Mouse (Mus musculus) ES-E14 (cell line): ENCODE results near the gene Rtn3. TPM values are rescaled to one million over a fixed set of nuclear protein-coding genes. Genes with fewer than 3 reads are reported as not detected.

ENCODE experiments used
- DNase-seq: peaks from one replicate; pipeline ENCODE4 v3.0.0-alpha.2; 2013; ENCODE audit warnings: low read depth, low spot score
- H3K27ac ChIP-seq: 2 replicates; pipeline ENCODE4 v1.5.1; 2012; ENCODE audit warnings: low read depth, mild to moderate bottlenecking, low read length, moderate library complexity, mixed read lengths; ENCODE audit not compliant: poor library complexity, insufficient read depth, severe bottlenecking
- H3K36me3 ChIP-seq: 2 replicates; pipeline ENCODE4 v1.6.1; 2012; ENCODE audit warnings: mild to moderate bottlenecking, low read length, moderate library complexity, mixed read lengths; ENCODE audit not compliant: control insufficient read depth, poor library complexity, insufficient read depth, severe bottlenecking
- H3K4me1 ChIP-seq, 2 experiments: fragments of 150-350 bp in 1 of 2; sonication (generic) in 1 of 2; 2 replicates each; pipeline ENCODE4 v1.6.1; 2012; ENCODE audit warnings: low read length in 2 of 2, mild to moderate bottlenecking in 1 of 2, mixed read lengths in 1 of 2; ENCODE audit not compliant: control insufficient read depth in 2 of 2, insufficient read depth in 2 of 2, poor library complexity in 1 of 2
- H3K4me3 ChIP-seq, 2 experiments: fragments of 150-350 bp in 1 of 2; sonication (generic) in 1 of 2; 2 replicates each; pipeline ENCODE4 v1.5.1; 2012; ENCODE audit warnings: low read length in 2 of 2, low read depth in 1 of 2, mild to moderate bottlenecking in 1 of 2, mixed read lengths in 1 of 2; ENCODE audit not compliant: insufficient read depth in 1 of 2, poor library complexity in 1 of 2, severe bottlenecking in 1 of 2
- H3K9ac ChIP-seq: 2 replicates; pipeline ENCODE4 v1.6.1; 2012; ENCODE audit warnings: low read depth, mild to moderate bottlenecking, low read length, mixed read lengths; ENCODE audit not compliant: poor library complexity, insufficient read depth, severe bottlenecking
- H3K9me3 ChIP-seq: fragments of 150-350 bp; sonication (generic); 2 replicates; pipeline ENCODE4 v1.6.1; 2012; ENCODE audit warnings: low read depth, mild to moderate bottlenecking, low read length; ENCODE audit not compliant: control insufficient read depth, insufficient read depth
- CHD2 ChIP-seq: IDR thresholded peaks from 2 replicates; pipeline ENCODE4 v1.6.1; 2014; ENCODE audit warnings: mild to moderate bottlenecking, low read depth, low read length, inconsistent platforms
- HCFC1 ChIP-seq: IDR thresholded peaks from 2 replicates; pipeline ENCODE4 v1.6.1; 2012; ENCODE audit warnings: low read length, inconsistent platforms, borderline replicate concordance; ENCODE audit not compliant: insufficient read depth
- MAFK ChIP-seq: IDR thresholded peaks from 2 replicates; pipeline ENCODE4 v1.6.1; 2014; ENCODE audit warnings: mild to moderate bottlenecking, low read depth, low read length, inconsistent platforms; ENCODE audit not compliant: insufficient read depth
- ZC3H11A ChIP-seq: IDR thresholded peaks from 2 replicates; pipeline ENCODE4 v1.6.1; 2012; ENCODE audit warnings: low read depth, mild to moderate bottlenecking, inconsistent platforms, low read length, borderline replicate concordance
- ZNF384 ChIP-seq: IDR thresholded peaks from 2 replicates; pipeline ENCODE4 v1.6.1; 2012; ENCODE audit warnings: low read depth, low read length, inconsistent platforms
- in situ Hi-C, 2 experiments: fragments of 600-800 bp; cut with MboI; formaldehyde crosslinking; loops; one replicate each; pipeline ENCODE4 v1.15.1; 2025; ENCODE audit warnings: low sequenced_read_pairs in 2 of 2, inconsistent platforms in 1 of 2; ENCODE audit not compliant: unreplicated experiment in 2 of 2
- total RNA-seq: library from RNA; depleted of rRNA; stranded (reverse); fragments of 300-350 nt; gene quantifications from 2 replicates; pipeline ENCODE4 v1.2.3, GENCODE M21; 2012; rRNA removed

Rtn3 gene
- total RNA-seq, 1 experiment: 70.5 TPM

DNA sequence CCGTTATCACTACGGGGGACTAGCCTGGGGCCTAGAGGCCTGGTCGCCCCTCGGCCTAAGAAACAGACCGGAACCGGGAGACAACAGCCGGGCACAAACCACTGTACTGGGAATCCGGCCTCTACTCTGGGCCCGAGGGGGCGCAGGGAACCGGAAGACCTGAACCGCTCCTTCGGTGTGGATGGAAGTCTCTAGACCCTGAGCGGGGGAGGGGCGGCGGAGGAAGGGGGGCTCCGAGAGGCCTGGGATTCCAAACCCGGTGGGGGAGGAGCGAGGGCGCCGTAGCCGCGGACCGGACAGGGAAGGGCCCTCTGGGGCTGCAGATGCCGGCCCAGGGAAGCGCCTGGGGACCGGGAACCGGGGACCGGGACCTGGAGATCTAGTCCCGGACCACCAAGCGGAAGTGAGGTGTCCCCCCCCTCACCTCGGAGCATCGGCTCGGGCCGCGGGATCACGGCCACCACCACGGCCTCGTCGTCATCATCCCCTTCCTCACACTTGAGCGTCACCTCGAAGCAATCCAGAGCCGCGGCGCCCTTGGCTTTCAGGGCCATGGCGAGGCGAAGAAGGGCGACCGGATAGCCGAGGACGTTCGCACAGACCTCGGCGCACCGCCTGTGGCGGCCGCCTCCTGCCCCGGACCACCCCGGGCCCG lies 100.7 kb downstream of the Rtn3 start:
- Histone ChIP-seq H3K4me3 (peak overlapping the region; percentile 79 to 84), H3K9me3 (no peaks in the 10 kb centered on the region), H3K4me1 (peaks cover 3 to 14% of the 10 kb centered on the region in 2 experiments; a peak in 2 of 4 replicates), H3K36me3 (peaks cover 2% of the 10 kb centered on the region), H3K27ac (peak overlapping the region; percentile 73), H3K9ac (peak overlapping the region; percentile 92)
- in situ Hi-C loops: no loop called here
- TF ChIP-seq MAFK (no peak), ZNF384 (no peak), HCFC1 (no peak), CHD2 (no peak), ZC3H11A (no peak)
- no peak for DNase-seq

DNA sequence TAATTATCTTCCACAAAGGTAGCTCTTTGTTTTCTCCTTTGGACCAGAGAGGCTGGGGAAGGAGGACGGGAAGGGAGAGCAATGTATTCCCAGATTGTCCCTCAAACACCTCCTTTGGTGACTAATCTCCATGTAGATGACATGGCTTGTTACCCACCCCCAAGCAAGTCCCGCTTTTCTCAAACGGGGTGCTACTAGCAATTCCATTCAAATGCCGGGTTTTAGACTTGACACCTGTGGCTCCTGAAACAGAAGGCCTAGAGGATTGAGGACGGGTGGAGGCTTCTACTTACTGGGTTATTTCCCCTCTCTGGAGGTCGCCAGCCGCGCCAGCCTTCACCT lies 101.2 kb downstream of the Rtn3 start:
- H3K4me1 ChIP-seq: peaks cover 3 to 14% of the 10 kb centered on the region in 2 experiments; a peak in 2 of 4 replicates
- peak overlapping the region; percentile 79 to 84 for H3K4me3 ChIP-seq
- no peaks in the 10 kb centered on the region for H3K9me3 ChIP-seq
- peaks cover 2% of the 10 kb centered on the region for H3K36me3 ChIP-seq
- in situ Hi-C loops: no loop called here
- no peak for TF ChIP-seq MAFK
- TF ChIP-seq HCFC1: no peak
- peak overlapping the region; percentile 92 for H3K9ac ChIP-seq
- DNase-seq: no peak
- H3K27ac ChIP-seq: peak overlapping the region; percentile 73; the same call in 1 of the 2 replicates

DNA sequence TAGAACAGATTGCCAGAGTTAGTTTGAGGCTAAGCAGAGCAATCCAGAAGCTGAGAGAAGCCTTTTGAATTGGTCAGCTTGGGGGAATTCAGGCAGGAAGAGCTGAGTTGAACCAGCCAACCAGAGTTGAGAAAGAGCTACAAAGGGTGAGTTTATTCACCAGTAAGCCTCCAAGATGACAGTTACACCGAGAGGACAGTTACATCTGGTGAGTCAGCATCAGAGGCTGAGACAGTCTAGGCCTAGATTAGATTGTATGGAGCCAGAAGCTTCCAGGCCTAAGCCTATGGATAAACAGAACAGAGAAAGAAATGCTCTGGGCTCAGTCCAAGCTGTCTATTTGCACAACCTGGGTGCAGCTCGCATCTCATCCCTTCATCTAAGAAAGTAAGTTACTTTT lies 105.4 kb downstream of the Rtn3 start:
- in situ Hi-C loops: no loop called here
- TF ChIP-seq ZNF384 (no peak), MAFK (no peak), ZC3H11A (no peak), CHD2 (no peak), HCFC1 (no peak)
- H3K27ac ChIP-seq: no peak overlapping the region; the same call in 1 of the 2 replicates
- H3K9me3 ChIP-seq: no peaks in the 10 kb centered on the region
- peaks cover 0 to 6% of the 10 kb centered on the region in 2 experiments; a peak in 1 of 4 replicates for H3K4me1 ChIP-seq
- DNase-seq: no peak
- no peak overlapping the region for H3K4me3 ChIP-seq
- H3K36me3 ChIP-seq: peaks cover 25% of the 10 kb centered on the region
- no peak overlapping the region for H3K9ac ChIP-seq

Other genes starting within 250 kb of the Rtn3 start
- 50.9 and 56.1 TPM in 2 replicates for gene Naa40, start 242.1 kb downstream of the Rtn3 start, total RNA-seq
- 161 and 192 TPM in 2 replicates for gene Rcor2, start 216.0 kb downstream of the Rtn3 start, total RNA-seq
- gene Mark2, start 141.4 kb downstream of the Rtn3 start, total RNA-seq: 44.0 and 47.9 TPM in 2 replicates
- 36.8 and 40.0 TPM in 2 replicates for gene Spindoc, start 100.3 kb downstream of the Rtn3 start, total RNA-seq
- gene 2700081O15Rik, start 65.7 kb downstream of the Rtn3 start, total RNA-seq: 28.3 and 40.4 TPM in 2 replicates
- gene Atl3, start 10.8 kb upstream of the Rtn3 start, total RNA-seq: 24.9 and 26.6 TPM in 2 replicates
- gene Pla2g16, start 74.2 kb upstream of the Rtn3 start, total RNA-seq: 8.3 and 10.3 TPM in 2 replicates
- 0.45 and 0.53 TPM in 2 replicates for gene Lgals12, start 123.9 kb upstream of the Rtn3 start, total RNA-seq
- gene Hrasls5, start 129.3 kb upstream of the Rtn3 start, total RNA-seq: not detected in 2 replicates
- gene Slc22a19, start 228.0 kb upstream of the Rtn3 start, total RNA-seq: not detected in 2 replicates